Mouse (Mus musculus): ENCODE measurements around the gene Anp32a. TPM values are rescaled to one million over a fixed set of nuclear protein-coding genes. Genes with fewer than 3 reads are reported as not detected.

The Anp32a gene
- polyA plus RNA-seq, 1 experiment from 2014 or later, result 165 TPM

DNA sequence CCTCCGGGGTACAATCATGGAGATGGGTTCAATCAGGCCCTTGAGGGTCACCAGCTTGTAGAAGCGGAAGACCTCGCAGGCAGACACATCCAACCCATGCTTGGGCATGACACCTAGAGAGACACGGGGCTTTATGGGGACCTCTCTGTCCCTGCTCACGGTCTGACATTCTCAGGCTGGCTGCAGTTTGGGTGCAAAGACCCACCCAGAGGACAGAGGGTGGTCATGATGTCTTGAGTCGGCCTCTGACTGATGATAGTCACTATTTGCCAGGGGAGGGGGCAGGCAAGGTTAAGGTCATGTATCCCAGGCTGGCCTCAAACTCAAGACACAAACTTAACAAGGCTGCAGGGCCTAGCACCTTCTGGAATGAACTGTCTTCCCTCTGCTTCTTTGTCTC is 85.4 kb downstream of the Anp32a start:
- Histone ChIP-seq H3K27ac (no peak overlapping the region), H3K4me3 (replicated peaks) (no peak overlapping the region), H3K4me2 (replicated peaks) (no peak overlapping the region), H3K9ac (no peak overlapping the region), H3K27me3 (replicated peaks) (no peaks in the 10 kb centered on the region), H3K4me1 (replicated peaks) (peaks cover 4% of the 10 kb centered on the region), H3K36me3 (no peaks in the 10 kb centered on the region), H3K9me3 (no peaks in the 10 kb centered on the region)
- ATAC-seq, result no peak
- 94% methylated on average over 6 of the region's 6 CpGs for WGBS

DNA sequence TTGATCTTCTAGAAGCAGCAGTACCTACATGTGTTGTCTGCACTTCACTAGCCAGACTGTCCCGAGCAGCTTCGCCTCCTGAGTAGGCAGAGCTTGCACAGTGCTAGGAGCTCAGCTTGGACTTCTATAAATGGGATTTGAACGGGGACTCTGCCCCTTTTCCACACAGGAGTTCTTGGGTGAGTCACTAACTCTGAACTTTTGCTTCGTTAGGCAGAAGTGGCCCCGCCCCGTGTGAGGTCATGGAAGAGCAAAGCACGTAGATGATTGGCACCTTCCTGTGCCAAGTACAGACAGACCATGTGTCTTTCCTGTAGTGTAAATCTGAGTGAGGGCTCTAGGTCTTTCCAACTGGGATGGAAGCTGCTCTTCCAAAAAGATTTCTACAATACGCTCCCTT is 85.9 kb downstream of the Anp32a start:
- H3K9ac ChIP-seq, result no peak overlapping the region
- 74% methylated on average over 8 of the region's 8 CpGs for WGBS
- peaks cover 4% of the 10 kb centered on the region; the same call in 1 of the 2 replicates for H3K4me1 ChIP-seq (replicated peaks)
- no peak overlapping the region for H3K4me2 ChIP-seq (replicated peaks)
- H3K9me3 ChIP-seq, result no peaks in the 10 kb centered on the region
- peak; percentile 80 for ATAC-seq
- H3K36me3 ChIP-seq, result no peaks in the 10 kb centered on the region
- no peak overlapping the region for H3K4me3 ChIP-seq (replicated peaks)
- no peaks in the 10 kb centered on the region for H3K27me3 ChIP-seq (replicated peaks)
- H3K27ac ChIP-seq, result no peak overlapping the region

Other genes with a start within 250 kb of the Anp32a start
- 17.7 and 20.8 TPM in 2 replicates for gene Glce, start 218.6 kb upstream of the Anp32a start, polyA plus RNA-seq (2015; fragmentation: Nextera tagmentation; extraction: Ambion mirVana)
- gene Spesp1, start 59.1 kb upstream of the Anp32a start, polyA plus RNA-seq (2015; fragmentation: Nextera tagmentation; extraction: Ambion mirVana), result not detected in 2 replicates
- 7.6 and 8.8 TPM in 2 replicates for gene Coro2b, start 195.8 kb downstream of the Anp32a start, polyA plus RNA-seq (2015; fragmentation: Nextera tagmentation; extraction: Ambion mirVana)